Mouse (Mus musculus): ENCODE measurements around the gene Samd10. TPM values are rescaled to one million over a fixed set of nuclear protein-coding genes. Genes with fewer than 3 reads are reported as not detected.
A peak's percentile ranks its signal among the peaks of the same experiment; 100 is the strongest.

Gene Samd10
- polyA plus RNA-seq, 1 experiment from 2014 or later, result 29.2 TPM

DNA sequence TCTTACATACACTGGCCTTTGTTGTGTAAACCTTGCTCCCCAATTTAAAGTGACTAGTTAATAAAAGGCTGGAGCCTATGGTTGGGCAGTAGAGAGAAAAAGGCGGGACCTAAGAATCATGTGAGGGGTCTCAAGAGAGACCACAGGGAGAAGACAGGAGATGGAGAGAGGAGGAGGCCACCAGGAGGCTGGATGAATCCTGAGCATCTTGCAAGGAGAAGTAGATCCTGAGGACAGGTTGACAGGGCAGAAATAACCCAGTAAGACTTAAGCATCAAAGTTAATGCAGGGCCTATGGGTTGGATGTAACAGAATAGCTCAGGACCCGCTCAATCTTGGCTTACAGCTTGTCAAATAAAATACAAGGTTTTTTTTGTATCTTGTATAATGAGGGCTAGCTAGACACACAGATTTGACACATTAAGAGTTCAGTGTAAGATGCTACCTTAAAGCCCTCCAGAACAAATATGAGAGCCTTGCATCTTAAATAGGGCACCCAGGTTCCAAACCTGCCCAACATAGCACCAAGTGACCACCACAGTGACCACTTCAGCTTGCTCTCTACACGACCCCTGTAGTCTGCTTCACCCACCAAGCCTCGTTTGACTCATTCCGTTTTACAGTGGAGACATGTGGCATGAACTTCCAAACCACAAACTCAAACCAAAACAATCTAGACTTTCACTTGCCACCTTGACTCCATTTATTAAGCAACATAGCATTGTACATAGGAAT lies 19.9 kb upstream of the Samd10 start:
- H3K4me2 ChIP-seq (replicated peaks; ENCODE audit: low read depth, low read length), result no peak overlapping the region
- H3K27me3 ChIP-seq (ENCODE audit: control insufficient read depth, insufficient read depth, low read length), result no peaks in the 10 kb centered on the region
- H3K36me3 ChIP-seq (ENCODE audit: control insufficient read depth, insufficient read depth, low read length), result peaks cover 57% of the 10 kb centered on the region
- H3K9ac ChIP-seq (ENCODE audit: low read depth, low read length), result no peak overlapping the region
- no peaks in the 10 kb centered on the region for H3K9me3 ChIP-seq (ENCODE audit: control insufficient read depth, low read length)
- no peak overlapping the region for H3K4me3 ChIP-seq (ENCODE audit: low read length)
- WGBS, result 88% methylated on average over 5 of the region's 5 CpGs
- no peaks in the 10 kb centered on the region for H3K4me1 ChIP-seq (ENCODE audit: control insufficient read depth, insufficient read depth, low read length)
- no peak for ATAC-seq (ENCODE audit: low FRiP score, low TSS enrichment)
- H3K27ac ChIP-seq (ENCODE audit: low read depth, low read length), result no peak overlapping the region

DNA sequence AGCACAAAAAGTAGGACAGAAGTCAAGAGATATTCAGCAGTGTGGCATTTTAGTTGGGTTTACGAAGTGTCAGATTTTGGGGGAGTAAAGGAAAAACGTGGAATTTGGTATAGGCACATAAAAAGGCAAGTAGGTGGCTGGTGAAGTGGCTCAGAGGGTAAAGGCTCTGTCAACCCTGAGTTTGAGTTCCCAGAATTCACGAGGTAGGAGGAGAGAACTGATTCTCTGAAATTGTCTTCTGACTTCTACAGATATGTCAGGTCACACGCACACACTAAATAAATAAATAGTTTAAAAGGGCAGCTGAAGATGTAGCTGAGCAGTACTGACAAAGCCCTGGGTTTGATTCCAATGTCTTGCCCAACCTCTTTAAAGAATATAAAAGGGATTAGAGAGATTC lies 3.4 kb upstream of the Samd10 start:
- H3K9me3 ChIP-seq (ENCODE audit: control insufficient read depth, low read length), result no peaks in the 10 kb centered on the region
- peaks cover 11% of the 10 kb centered on the region for H3K4me1 ChIP-seq (ENCODE audit: control insufficient read depth, insufficient read depth, low read length)
- 80% methylated on average over 4 of the region's 4 CpGs for WGBS
- H3K27me3 ChIP-seq (ENCODE audit: control insufficient read depth, insufficient read depth, low read length), result 0 out of 2 replicates have a peak, but pooled peaks cover 5% of the 10 kb centered on the region
- no peaks in the 10 kb centered on the region for H3K36me3 ChIP-seq (ENCODE audit: control insufficient read depth, insufficient read depth, low read length)
- H3K27ac ChIP-seq (ENCODE audit: low read depth, low read length), result no peak overlapping the region
- peak overlapping the region; percentile 78 for H3K4me2 ChIP-seq (replicated peaks; ENCODE audit: low read depth, low read length)
- peak overlapping the region; percentile 68; the same call in 1 of the 2 replicates for H3K4me3 ChIP-seq (ENCODE audit: low read length)
- H3K9ac ChIP-seq (ENCODE audit: low read depth, low read length), result no peak overlapping the region
- no peak for ATAC-seq (ENCODE audit: low FRiP score, low TSS enrichment)

DNA sequence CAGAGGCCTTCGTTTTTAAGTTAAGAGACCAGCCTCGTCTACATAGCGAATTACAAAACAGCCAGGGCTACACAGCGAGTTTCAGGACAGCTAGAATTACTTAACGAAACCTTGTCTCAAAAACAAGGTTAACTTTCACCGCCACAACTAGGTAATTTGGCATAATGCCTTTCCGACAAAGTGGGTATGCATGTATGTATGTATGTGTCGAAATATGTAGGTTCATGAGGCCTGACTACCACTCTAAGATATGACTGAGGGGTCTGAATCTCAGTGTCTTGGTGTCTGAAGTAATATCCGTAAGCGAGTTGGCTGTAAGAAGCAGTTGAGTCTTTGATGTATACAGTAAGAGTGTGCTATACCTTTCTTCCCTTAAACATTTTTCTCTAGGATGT lies 2.7 kb upstream of the Samd10 start:
- no peaks in the 10 kb centered on the region for H3K36me3 ChIP-seq (ENCODE audit: control insufficient read depth, insufficient read depth, low read length)
- H3K27ac ChIP-seq (ENCODE audit: low read depth, low read length), result 0 out of 2 replicates have a peak overlapping the region, but pooled peaks have one; percentile 3
- peak overlapping the region; percentile 71 for H3K9ac ChIP-seq (ENCODE audit: low read depth, low read length)
- ATAC-seq (ENCODE audit: low FRiP score, low TSS enrichment), result no peak
- peak overlapping the region; percentile 68 for H3K4me3 ChIP-seq (ENCODE audit: low read length)
- H3K4me1 ChIP-seq (ENCODE audit: control insufficient read depth, insufficient read depth, low read length), result peaks cover 11% of the 10 kb centered on the region
- H3K27me3 ChIP-seq (ENCODE audit: control insufficient read depth, insufficient read depth, low read length), result 0 out of 2 replicates have a peak, but pooled peaks cover 5% of the 10 kb centered on the region
- 28% methylated on average over 10 of the region's 10 CpGs for WGBS
- H3K9me3 ChIP-seq (ENCODE audit: control insufficient read depth, low read length), result no peaks in the 10 kb centered on the region
- H3K4me2 ChIP-seq (replicated peaks; ENCODE audit: low read depth, low read length), result peak overlapping the region; percentile 78

DNA sequence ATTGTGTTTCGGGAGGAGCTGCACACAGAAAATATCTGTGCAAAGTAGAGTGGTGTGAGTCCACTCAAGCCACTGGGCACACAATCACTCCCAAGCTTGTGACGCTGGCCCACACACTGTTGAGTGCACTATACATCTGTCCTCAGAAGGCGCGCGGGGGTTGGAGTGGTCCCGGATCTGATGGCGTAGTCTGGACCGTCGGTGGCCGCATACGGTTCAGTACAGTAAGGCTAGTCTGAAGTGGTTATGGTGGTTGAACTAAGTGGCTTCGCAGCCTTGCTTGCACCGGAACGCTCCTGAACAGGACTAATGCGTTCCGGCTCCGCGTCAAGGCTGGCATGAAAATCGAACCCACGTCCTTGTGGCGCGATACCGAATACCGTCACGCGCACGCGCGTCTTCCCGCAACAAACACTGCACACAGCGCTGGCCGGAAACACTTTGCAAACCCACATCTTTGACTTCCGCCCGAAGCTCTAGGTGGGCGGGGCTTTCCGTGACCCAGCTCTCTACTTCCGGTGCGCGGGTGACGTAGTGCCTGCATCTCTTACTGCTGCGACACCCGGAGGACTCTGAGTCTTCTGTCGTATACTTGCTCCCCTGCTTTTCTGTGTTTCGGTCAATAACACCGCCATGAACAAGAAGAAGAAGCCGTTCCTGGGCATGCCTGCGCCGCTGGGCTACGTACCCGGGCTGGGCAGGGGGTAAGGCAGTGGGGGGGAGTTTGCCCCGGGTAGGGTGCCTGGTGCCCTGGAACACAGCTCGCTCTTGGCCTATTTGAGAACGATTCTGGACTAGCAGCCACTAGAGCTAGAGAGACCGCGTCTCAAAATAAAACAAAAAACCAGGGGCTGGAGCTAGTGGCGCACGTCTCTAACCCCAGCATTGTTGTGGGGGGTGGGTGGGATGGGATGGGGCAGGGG lies 2.1 kb upstream of the Samd10 start:
- Histone ChIP-seq H3K27ac (ENCODE audit: low read depth, low read length) (peak overlapping the region; percentile 30; the same call in 1 of the 2 replicates), H3K9ac (ENCODE audit: low read depth, low read length) (peak overlapping the region; percentile 71), H3K4me1 (ENCODE audit: control insufficient read depth, insufficient read depth, low read length) (peaks cover 11% of the 10 kb centered on the region), H3K4me3 (ENCODE audit: low read length) (peak overlapping the region; percentile 68), H3K27me3 (ENCODE audit: control insufficient read depth, insufficient read depth, low read length) (0 out of 2 replicates have a peak, but pooled peaks cover 5% of the 10 kb centered on the region), H3K36me3 (ENCODE audit: control insufficient read depth, insufficient read depth, low read length) (no peaks in the 10 kb centered on the region), H3K9me3 (ENCODE audit: control insufficient read depth, low read length) (no peaks in the 10 kb centered on the region), H3K4me2 (replicated peaks; ENCODE audit: low read depth, low read length) (peak overlapping the region; percentile 78)
- 1% methylated on average over 57 of the region's 57 CpGs for whole genome bisulfite sequencing
- ATAC-seq (ENCODE audit: low FRiP score, low TSS enrichment), result peak; percentile 93

DNA sequence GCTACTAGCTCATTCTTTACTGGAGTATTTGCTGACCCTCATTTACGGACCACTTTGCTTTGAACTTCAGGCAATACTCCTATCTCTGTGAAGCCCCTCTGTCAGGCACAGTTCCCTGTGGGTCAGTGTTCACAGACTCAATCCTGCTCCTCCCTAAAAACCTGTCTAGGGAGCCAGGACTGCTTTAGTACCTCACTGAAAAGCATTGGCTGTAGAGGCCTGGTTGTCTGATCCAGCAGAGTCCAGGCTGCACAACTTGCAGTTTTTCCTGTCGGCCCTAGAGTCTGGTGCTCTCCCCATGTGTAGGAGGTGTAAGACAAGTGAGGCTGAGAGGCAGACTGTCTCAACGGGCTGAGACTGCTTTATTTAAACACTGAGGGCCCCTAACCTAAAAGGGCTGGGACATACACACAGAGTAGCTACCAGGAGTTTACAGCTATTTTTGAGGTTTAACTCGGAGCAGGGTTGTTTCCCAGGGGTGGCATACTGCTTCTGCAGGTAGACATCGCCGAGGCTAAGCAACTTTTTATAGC lies 1.3 kb upstream of the Samd10 start:
- H3K9ac ChIP-seq (ENCODE audit: low read depth, low read length), result peak overlapping the region; percentile 71; the same call in 1 of the 2 replicates
- H3K4me1 ChIP-seq (ENCODE audit: control insufficient read depth, insufficient read depth, low read length), result peaks cover 11% of the 10 kb centered on the region
- H3K27me3 ChIP-seq (ENCODE audit: control insufficient read depth, insufficient read depth, low read length), result 0 out of 2 replicates have a peak, but pooled peaks cover 5% of the 10 kb centered on the region
- H3K27ac ChIP-seq (ENCODE audit: low read depth, low read length), result 0 out of 2 replicates have a peak overlapping the region, but pooled peaks have one; percentile 30
- H3K4me3 ChIP-seq (ENCODE audit: low read length), result peak overlapping the region; percentile 68
- no peaks in the 10 kb centered on the region for H3K9me3 ChIP-seq (ENCODE audit: control insufficient read depth, low read length)
- no peaks in the 10 kb centered on the region for H3K36me3 ChIP-seq (ENCODE audit: control insufficient read depth, insufficient read depth, low read length)
- H3K4me2 ChIP-seq (replicated peaks; ENCODE audit: low read depth, low read length), result peak overlapping the region; percentile 76
- no peak for ATAC-seq (ENCODE audit: low FRiP score, low TSS enrichment)
- 54% methylated on average over 6 of the region's 6 CpGs for WGBS

DNA sequence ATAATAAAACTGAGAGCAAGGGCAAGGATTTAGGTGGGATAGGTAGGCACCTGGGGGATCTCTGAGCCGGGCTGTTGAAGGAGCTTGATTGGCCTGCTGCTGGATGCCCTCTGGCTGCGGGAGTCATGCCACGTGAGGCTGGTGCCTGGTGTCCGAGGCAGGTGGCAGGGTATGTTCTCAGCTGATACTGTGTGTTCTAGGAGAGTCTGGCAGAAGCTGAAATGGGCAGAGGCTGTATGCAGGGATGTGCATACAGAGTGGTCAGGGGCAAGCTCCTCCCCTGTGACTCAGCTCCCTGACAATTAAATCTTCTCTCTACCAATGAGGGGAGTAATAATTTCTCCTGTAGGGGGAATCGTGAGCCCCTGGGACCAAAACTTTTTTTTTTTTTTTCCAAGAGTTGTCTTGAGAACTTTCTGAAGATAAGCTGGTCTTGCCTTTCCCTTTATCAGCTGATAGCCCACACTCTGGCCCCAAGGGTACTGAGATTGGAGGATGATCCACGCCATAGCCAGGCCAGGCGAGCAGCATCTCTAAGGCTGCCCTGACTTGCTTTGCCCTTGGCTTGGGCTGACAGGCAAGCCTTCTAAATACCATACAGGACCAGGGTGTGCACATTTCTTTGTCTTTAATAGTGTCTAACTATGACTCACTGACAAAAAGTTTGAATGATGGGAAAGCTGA lies 1.5 kb downstream of the Samd10 start:
- H3K27ac ChIP-seq (ENCODE audit: low read depth, low read length), result no peak overlapping the region
- WGBS, result 67% methylated on average over 7 of the region's 7 CpGs
- H3K4me3 ChIP-seq (ENCODE audit: low read length), result no peak overlapping the region
- H3K36me3 ChIP-seq (ENCODE audit: control insufficient read depth, insufficient read depth, low read length), result no peaks in the 10 kb centered on the region
- no peaks in the 10 kb centered on the region for H3K9me3 ChIP-seq (ENCODE audit: control insufficient read depth, low read length)
- H3K4me1 ChIP-seq (ENCODE audit: control insufficient read depth, insufficient read depth, low read length), result peaks cover 13% of the 10 kb centered on the region
- no peak overlapping the region for H3K9ac ChIP-seq (ENCODE audit: low read depth, low read length)
- no peak overlapping the region for H3K4me2 ChIP-seq (replicated peaks; ENCODE audit: low read depth, low read length)
- ATAC-seq (ENCODE audit: low FRiP score, low TSS enrichment), result no peak
- 0 out of 2 replicates have a peak, but pooled peaks cover 5% of the 10 kb centered on the region for H3K27me3 ChIP-seq (ENCODE audit: control insufficient read depth, insufficient read depth, low read length)

DNA sequence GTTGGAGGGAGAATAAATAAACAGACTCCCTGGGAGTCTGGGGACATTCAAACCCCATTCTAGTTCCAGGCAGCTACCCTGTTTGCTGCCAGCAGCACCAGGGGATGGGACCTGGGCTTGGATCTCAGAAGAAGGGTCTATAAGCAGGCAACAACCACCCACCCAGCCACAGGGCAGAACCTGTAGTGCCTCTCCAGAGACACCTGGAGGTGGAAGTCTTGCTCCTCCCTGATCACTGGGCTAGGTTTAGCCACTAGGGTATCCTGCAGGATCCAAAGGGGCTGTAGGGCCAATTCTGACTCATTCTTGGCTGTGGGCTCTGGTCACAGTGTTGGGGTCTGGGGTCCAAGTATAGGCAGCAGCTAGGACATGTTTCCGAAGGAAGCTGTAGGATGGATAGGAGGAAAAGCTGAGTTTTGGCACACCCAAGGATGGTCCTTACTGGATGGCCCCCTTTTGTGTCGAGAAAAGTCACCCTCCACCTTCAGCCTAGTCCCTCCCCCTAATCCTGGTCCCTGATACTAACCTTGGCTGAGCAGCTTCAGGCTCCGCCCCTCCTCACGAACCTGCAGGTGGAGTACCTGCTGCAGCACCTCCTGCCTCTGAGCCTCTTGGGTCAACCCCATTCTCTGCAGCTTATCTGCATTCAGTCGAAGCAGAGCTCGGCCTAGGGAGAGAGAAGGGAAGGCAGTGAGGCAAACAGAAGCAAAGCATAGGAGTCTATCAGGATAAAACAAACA lies 2.6 kb downstream of the Samd10 start:
- ATAC-seq (ENCODE audit: low FRiP score, low TSS enrichment), result no peak
- Histone ChIP-seq H3K4me3 (ENCODE audit: low read length) (no peak overlapping the region), H3K9ac (ENCODE audit: low read depth, low read length) (no peak overlapping the region), H3K36me3 (ENCODE audit: control insufficient read depth, insufficient read depth, low read length) (no peaks in the 10 kb centered on the region), H3K27me3 (ENCODE audit: control insufficient read depth, insufficient read depth, low read length) (0 out of 2 replicates have a peak, but pooled peaks cover 5% of the 10 kb centered on the region), H3K4me2 (replicated peaks; ENCODE audit: low read depth, low read length) (no peak overlapping the region), H3K4me1 (ENCODE audit: control insufficient read depth, insufficient read depth, low read length) (peaks cover 12% of the 10 kb centered on the region), H3K9me3 (ENCODE audit: control insufficient read depth, low read length) (no peaks in the 10 kb centered on the region), H3K27ac (ENCODE audit: low read depth, low read length) (no peak overlapping the region)
- 51% methylated on average over 6 of the region's 6 CpGs for WGBS
